Mouse (Mus musculus) 3T3-L1 (cell line): ENCODE data around the gene Mapk8ip3.
"Not testable (repeated sequence)": the region's sequence is repeated elsewhere in the genome, so short reads cannot be mapped to it uniquely, and the experiment has no call there.

Experiments used
- DNase-seq: peaks from one replicate; pipeline ENCODE4 v3.0.0-alpha.2; 2015; ENCODE audit warnings: low read depth, low spot score

Gene Mapk8ip3

DNA sequence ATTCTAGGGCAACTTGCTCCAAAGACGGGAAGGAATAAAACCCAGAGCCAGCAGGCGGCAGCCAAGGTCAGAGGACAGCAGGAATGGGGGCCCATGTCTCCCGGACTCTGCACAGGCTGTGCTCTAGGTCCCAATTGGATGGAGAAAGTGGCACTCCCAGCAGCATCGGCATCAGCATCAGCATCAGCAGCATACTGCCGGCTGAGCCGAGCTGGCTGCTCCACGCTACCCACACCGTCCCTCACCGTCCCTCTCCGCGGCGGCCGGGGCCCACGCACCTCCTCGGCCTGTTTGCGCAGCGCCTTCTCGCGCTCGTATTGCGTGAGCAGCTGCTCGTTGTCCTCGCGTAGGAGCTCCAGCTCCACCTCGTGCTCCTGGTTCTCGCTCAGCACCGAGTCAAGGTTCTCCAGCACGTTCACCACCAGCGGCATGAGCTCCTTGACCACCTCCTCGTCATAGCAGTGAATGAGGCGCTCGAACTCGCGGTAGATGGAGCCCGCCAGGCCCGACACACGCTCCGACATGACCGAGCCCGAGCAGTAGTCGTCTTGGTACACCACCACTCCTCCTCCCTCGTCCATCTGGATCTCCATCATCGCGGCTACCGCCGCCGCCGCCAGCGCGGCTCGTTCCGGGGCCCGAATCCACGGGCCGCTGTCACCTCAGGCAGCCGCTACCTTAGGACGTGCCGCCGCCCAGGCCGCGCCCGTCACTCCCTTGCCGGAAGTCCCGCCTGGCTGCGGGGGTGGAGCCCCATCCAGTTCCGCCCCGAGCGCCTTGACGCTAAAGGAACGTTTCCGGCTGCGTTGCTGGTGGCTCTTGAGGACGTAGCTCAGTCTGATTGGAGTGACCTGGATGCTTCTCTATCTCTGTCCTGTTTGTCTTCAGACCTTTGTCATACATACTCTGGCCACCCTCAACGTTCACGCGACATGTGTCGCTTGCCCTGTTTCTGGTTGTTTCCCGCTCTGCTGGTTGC lies at the start of gene Mapk8ip3:
Mapk8ip3 (minus strand) TSS at position 719 of the 979 bp plus-strand sequence.
- peak; percentile 92 for DNase-seq

DNA sequence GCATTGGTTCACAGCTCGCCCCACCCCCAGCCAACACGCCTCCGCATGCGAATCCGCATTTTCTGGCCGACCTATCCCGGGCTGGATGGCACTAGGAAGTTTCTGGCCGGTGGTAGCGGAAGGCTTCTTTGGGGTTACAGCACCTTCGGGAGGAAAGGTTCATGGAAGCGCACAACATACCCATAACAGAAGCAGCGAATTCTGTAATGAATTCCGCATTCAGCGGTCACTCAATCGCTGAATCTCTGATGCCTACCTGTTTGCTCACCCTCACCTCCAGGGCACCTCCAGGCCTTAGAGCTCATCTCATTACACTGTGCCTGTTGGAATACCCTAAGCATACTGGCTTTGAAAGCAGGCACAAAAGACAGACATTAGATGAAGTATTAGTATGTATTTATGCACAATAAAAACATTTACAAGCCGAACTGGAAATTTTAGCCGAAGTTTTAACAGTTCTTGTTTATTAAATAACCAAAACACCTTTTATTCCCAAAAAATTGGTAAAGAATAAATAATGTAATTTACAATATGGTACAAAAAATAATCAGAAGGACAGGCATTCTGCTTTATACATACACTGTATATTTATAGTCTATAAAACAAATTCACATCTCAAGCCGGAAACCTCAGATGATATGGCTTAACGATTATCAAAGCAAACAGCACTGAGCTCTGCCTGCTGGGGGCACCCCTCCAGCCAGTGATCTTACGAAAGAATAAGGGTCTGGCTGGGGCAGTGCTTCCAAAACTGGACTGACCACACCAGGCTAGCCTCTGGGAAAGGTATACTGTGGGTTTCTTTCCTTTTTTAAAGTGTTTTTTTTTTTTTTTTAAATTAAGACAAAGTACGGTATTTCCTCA lies 24.3 kb upstream of the Mapk8ip3 start:
- no peak for DNase-seq

DNA sequence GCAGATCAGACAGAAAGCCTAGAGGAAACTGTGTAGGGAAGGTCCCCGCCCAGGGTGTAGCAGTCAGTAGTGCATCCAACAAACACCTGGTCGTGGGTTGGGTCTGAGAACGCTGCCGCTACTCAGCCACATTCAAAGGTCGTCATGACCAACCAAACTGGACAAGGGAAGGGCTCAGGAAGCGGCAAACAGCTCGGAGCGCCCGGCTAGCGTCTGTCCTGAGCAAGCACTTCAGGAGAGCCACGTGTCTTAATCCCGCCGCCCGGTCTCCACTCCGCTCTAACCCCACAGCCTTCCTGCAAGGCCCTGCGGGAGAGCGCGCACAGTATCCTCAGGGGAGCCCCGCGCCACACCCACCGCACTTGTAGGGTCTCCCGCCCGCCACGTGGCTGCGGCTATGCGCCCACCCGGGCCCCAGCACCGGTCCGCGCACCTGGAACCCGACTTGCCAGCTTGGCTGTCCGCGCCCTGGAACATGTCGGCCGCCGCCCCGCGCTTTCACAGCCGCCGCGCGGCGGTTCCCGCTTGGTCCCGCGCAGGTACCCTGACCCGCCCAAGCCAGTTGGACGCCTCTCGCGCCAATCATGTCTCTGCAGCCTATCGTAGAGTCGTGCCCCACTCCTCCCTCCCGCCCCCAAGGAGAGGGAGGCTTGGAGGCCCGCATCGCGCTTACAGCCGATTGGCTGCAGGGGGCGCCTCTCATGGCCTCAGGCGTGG lies 23.5 kb upstream of the Mapk8ip3 start, which contains the start of gene Jpt2:
Jpt2 (minus strand) TSS at position 555 of the 717 bp plus-strand sequence.
- DNase-seq: peak; percentile 99

- DNase-seq: peak; percentile 46
Observed at GRCm38 (mm10) chr17:24959371-24959770, 22.6 kb upstream of the Mapk8ip3 start.

DNA sequence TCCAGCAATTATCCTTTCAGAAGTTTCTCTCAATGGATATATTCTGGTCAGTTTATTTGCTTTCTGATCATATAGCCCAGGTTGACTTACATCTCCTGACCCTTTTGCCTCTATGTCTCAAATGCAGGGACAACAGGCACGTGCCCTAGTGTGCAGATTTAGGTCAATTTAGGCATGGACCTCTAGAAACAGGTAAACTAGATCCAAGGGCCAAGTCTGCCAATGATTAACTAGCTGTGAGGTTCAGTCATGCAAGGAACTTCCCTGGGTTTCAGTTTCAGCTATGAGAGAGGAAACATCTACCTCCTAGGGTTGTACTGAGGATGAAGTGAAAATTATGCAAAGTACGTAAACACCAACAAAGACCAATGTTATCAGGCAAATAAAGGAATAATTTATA lies 16.5 kb upstream of the Mapk8ip3 start:
- DNase-seq: no peak

DNA sequence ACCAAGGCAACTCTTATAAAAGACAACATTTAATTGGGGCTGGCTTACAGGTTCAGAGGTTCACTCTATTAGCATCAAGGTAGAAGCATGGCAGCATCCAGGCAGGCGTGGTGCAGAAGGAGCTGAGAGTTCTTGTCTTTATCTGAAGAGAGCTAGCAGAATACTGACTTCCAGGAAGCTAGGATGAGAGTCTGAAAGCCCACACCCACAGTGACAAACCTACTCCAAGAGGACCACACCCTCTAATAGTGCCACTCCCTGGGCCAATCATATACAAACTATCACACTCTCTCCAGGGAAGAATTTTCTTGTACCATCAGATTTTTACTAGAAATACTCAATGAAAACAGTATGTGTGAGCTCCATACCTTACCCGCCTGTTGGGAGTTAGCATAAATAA lies 13.9 kb upstream of the Mapk8ip3 start:
- DNase-seq: no peak

DNA sequence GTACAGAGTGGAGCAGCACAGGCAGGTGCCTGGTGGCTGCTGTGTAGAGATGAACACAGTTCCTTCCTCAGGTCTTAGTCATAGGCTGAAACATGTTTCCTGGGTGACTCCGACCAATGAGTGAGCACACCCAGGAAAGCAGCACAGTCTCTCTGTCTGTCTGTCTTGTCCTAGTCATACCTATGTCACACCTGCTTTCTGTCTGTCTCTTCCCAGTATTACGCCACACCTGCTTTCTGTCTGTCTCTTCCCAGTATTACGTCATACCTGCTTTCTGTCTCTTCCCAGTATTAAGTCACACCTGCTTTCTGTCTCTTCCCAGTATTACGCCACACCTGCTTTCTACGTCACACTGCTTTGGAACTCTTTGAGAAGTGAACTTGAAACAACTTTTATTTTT lies 11.4 kb upstream of the Mapk8ip3 start:
- DNase-seq: no peak

GRCm38 (mm10) chr17:24943589-24943988 lies 6.8 kb upstream of the Mapk8ip3 start:
- not testable (repeated sequence) for DNase-seq

DNA sequence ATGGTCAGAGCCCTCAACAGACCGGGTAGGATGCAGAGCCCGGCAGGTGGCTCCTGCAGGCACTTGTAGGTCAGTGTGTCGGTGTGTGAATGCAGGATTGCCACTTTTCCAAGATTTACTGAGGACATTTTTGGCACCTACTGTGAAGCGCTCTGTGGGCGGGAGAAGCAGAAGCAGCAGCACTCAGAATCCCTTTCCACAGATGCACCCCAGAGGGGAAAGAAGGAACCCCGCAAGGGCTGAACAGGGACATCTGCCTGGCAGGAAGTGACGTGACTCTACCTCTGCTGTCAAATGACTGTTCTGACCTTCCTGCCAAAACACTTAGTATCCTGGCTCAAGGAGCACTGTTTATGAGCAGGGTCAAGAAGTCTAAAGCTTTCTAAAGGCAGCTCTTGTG lies 6.3 kb upstream of the Mapk8ip3 start:
- DNase-seq: no peak

GRCm38 (mm10) chr17:24942453-24942852 lies 5.7 kb upstream of the Mapk8ip3 start:
- peak; percentile 52 for DNase-seq

- DNase-seq: no peak
Observed at GRCm38 (mm10) chr17:24937266-24937665, 489 bp upstream of the Mapk8ip3 start.

DNA sequence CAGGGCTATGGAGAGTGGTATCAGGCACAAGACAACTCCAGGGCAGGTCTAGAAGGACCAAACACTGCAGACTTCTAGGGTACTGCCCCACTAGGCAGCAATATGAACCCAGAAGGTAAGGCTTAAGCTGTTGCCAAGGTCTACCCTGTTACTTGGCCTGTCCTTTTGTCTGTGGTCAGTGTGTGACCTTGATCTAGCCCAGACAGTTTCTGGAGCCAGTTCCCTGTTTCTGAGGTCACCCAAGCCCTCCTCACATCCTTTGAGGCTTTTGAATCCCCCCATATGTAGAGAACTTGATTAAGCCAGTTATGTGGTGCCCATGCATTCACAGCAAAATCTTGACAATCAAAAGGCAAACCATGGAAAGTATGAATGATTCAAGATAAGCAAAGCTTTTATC lies 1.1 kb downstream of the Mapk8ip3 start:
- peak; percentile 9 for DNase-seq

DNA sequence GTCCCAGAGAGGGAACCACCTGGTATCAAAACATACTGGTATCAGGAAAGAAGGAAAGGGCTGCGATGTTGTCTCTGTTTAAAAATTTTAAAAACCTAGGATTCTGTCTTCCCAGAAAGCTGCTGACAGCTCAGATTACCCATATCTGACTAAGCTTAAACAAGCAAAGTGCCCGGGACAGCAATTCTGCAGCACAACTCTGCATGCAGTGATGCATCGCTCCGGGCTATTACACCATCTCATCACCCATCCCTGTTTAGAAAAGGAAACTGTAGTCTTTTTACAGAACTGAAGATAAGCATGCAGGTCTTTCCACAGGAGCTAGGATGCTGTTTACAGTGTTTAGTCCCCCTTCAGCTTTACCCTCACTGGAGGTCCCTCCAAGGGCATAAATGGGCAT lies 1.9 kb downstream of the Mapk8ip3 start:
- peak; percentile 76 for DNase-seq

DNA sequence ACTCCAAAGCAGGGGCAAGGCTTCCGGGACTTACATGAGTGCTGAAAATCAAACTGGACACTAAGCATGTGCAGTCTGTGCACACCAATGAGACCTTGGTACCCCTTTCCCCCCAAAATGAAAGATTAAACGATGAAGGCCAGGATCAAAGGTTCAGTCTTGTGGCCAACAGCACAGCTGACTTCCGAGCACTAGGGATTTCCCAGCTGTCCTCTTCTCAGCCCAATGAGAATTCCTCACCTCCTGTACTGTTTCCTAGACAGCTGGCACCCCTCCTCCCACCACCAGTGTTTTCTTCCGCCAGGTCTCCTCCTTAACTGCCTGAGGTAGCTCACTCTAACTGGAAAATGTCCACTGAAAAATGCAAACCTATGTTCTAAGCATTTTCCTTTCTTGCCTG lies 3.6 kb downstream of the Mapk8ip3 start:
- DNase-seq: no peak

DNA sequence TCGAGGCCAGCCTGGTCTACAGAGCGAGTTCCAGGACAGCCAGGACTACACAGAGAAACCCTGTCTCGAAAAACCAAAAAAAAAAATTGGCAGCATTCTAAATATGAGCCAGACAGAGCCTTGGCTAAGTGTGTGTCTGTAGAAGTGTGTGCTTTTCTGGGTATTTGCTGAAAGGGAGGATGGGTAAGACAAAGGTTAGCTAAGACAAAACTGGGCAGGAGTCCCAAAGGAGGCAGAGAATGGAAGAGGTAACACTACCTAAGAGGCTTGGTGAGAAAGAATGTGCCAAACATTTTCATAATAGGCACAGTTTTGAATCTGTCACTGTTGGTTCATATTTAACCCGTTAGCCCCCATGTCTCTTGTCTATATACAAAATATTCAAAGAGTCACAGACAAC lies 4.3 kb downstream of the Mapk8ip3 start:
- peak; percentile 11 for DNase-seq

DNA sequence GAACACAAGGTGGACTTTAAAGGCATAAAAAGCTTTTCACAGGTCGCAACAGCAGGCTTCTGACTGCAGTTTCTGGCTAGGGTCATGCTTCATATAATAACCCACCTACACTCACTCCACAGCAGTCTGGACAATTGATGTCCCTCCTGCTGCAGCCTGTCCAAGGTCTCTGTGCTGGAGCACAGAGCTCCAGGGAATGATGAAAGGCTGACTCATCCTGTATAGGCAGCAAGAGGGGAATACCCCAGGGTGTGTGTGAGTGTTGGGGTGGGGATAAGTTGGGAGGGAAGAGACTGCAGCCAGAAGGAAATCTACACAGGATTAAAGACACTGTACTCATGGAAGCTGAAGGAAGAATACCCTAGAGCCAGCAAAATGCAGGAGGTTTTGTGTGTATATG lies 7.3 kb downstream of the Mapk8ip3 start:
- DNase-seq: peak; percentile 94

- DNase-seq: no peak
Observed at GRCm38 (mm10) chr17:24923246-24923645, 13.5 kb downstream of the Mapk8ip3 start.

- no peak for DNase-seq
Observed at GRCm38 (mm10) chr17:24913984-24914383, 22.8 kb downstream of the Mapk8ip3 start.

DNA sequence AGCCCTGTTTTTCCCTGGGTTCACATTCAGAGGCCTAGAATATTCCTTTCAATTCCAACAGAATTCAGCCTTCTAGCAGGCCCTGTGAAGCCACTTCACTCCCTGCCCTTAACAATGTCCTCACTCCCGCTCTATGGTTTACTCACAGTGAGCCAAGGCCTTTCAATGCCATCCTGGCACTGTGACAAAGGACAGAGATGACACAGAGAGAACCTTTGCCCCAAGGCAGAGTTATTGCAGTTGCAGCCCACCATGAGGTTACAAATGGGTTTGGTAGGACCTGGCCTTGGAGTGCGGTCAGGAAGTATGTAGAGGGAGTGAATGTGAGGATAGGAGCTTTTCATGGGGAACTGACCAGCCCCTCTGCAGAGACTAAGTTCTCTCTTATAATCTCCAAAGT lies 29.2 kb downstream of the Mapk8ip3 start:
- no peak for DNase-seq

GRCm38 (mm10) chr17:24903767-24904166 lies 33.0 kb downstream of the Mapk8ip3 start:
- DNase-seq: no peak

DNA sequence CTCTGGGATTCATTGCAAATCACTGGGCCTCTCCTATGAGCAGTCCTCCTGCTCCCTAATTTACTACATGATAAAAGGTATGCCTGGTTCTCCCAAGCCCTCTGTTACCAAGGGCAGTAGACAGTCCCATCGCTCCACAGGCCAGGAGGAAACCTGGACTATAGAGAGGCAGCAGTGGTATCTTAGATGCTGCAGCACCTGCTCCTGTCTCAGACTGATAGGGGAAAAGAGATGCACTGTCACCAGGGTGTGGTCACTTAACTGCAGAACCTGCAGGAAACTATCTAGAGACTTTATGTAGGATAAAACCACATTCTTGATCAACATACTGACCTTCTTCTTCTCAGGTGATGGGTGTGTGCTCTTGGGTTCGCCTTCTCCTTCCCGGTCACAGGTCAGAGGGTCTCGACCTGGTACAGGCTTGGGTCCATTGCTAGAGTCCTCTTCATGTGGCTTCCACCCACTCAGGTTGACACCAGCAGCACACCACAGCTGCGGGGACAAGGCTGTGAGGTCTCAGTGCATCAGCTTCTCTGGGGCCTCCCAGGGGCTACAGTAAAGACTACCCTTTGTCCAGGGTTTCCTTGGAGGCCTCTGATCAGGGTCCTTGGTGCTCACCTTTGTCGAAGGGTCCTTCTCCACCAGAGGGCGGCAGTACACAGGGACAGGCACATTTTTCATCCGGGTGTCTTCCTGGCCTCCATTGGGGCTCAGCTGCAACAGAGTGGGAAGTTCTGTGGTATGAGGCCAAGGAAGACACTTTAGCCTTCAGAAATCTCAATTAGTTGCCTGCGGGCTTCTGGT lies 33.9 kb downstream of the Mapk8ip3 start:
- peak; percentile 71 for DNase-seq
